Mouse (Mus musculus) embryonic facial prominence, embryonic 11.5 days (tissue): Measurements from ENCODE around the gene Ifitm5. TPM values are rescaled to one million over a fixed set of nuclear protein-coding genes. Genes with fewer than 3 reads are reported as not detected.

ENCODE experiments used
- ATAC-seq: fragments of 200-750 bp; cut with Nextera tagmentation; replicated peaks from 2 replicates; pipeline ENCODE4 v1.8.0; 2017; ENCODE audit warnings: low read depth; ENCODE audit not compliant: insufficient number of reproducible peaks, low FRiP score, low TSS enrichment
- DNase-seq: peaks from one replicate; pipeline ENCODE4 v3.0.0-alpha.2; 2015; ENCODE audit warnings: low spot score
- H3K27ac ChIP-seq: fragments of 300-500 bp; sonication (generic); replicated peaks from 2 replicates; pipeline ENCODE4 v1.5.1; 2014; ENCODE audit warnings: mild to moderate bottlenecking, low read depth, low read length, control low read depth
- H3K27me3 ChIP-seq: fragments of 300-500 bp; sonication (generic); 2 replicates; pipeline ENCODE4 v1.6.1; 2014; ENCODE audit warnings: mild to moderate bottlenecking, low read length, moderate library complexity, mixed read lengths; ENCODE audit not compliant: control insufficient read depth, insufficient read depth
- H3K36me3 ChIP-seq: fragments of 300-500 bp; sonication (generic); replicated peaks from 2 replicates; pipeline ENCODE4 v1.6.1; 2014; ENCODE audit warnings: low read depth, mild to moderate bottlenecking, low read length, moderate library complexity, mixed read lengths; ENCODE audit not compliant: control insufficient read depth, insufficient read depth
- H3K4me1 ChIP-seq: fragments of 300-500 bp; sonication (generic); 2 replicates; pipeline ENCODE4 v1.6.1; 2014; ENCODE audit warnings: low read length, mixed read lengths; ENCODE audit not compliant: control insufficient read depth, insufficient read depth
- H3K4me2 ChIP-seq: fragments of 300-500 bp; sonication (generic); 2 replicates; pipeline ENCODE4 v1.6.1; 2014; ENCODE audit warnings: low read depth, mild to moderate bottlenecking, control low read depth, low read length, moderate library complexity
- H3K4me3 ChIP-seq: fragments of 300-500 bp; sonication (generic); 2 replicates; pipeline ENCODE4 v1.5.1; 2014; ENCODE audit warnings: low read depth, low read length, control low read depth
- H3K9ac ChIP-seq: fragments of 300-500 bp; sonication (generic); replicated peaks from 2 replicates; pipeline ENCODE4 v1.6.1; 2014; ENCODE audit warnings: mild to moderate bottlenecking, control low read depth, low read length
- H3K9me3 ChIP-seq: fragments of 300-500 bp; sonication (generic); replicated peaks from 2 replicates; pipeline ENCODE4 v1.6.1; 2016; ENCODE audit warnings: mild to moderate bottlenecking, low read length, inconsistent platforms, mixed read lengths; ENCODE audit not compliant: control insufficient read depth
- WGBS: fragments of 180-500 bp; shearing (Covaris S2); extraction: QIAGEN DNeasy Blood & Tissue Kit; methylation state at CpG from one replicate; pipeline ENCODE4 v1.1.7; 2014; 5-methylcytosine and 5-hydroxymethylcytosine counted together
- polyA plus RNA-seq: library from polyadenylated mRNA; unstranded; fragments of >200 nt; fragmentation: Nextera tagmentation; extraction: Ambion mirVana; gene quantifications from 2 replicates; pipeline ENCODE4 v1.2.1, GENCODE M21; 2014

The Ifitm5 gene
- 0.38 and 0.78 TPM in 2 replicates for polyA plus RNA-seq

DNA sequence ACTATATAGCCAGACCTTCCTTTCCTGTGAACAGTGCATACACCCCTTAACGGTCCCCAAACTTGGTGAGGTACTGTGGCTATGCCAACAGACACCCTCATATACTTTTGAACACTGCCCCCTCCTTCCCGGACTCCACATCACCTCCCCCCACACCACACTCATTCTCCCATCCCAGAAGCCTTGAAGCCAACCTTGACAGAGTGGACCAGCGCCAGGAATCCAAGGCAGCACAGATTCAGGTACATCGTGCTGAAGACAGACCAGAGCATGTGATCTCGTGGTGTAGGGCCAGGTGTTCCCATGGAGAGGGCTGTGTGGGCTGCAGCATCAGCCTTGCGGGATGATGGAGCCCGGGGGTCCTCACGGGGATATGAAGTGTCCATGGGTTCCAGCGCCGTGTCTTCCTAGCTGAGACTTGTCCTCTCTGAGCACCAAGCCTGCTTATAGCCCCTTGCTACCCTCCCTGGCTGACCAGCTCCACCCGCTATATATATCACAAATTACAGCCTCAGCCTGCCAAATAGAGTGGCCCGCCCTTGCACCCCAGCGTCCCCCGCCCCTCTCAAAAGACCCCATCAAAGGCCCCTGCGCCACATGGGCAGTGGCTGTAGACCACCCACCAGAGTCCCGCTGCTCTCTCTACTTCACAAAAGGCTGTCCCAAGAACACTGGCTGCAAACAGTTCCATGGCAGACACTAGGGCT lies at the start of gene Ifitm5:
Gene Ifitm5, minus strand, starts transcription at position 468 of the 707 bp plus-strand sequence.
- H3K4me2 ChIP-seq = no peak within 1 kb of the TSS
- H3K27ac ChIP-seq = no peak within 1 kb of the TSS
- DNase-seq (no peak), ATAC-seq (no peak)
- peaks cover 3% of the 10 kb centered on the region for H3K4me1 ChIP-seq
- H3K9me3 ChIP-seq = no peaks in the 10 kb centered on the region
- no peak within 1 kb of the TSS for H3K9ac ChIP-seq
- WGBS = 88% methylated on average over 16 of the region's 16 CpGs
- H3K36me3 ChIP-seq = no peaks in the 10 kb centered on the region; the same call in 1 of the 2 replicates
- H3K27me3 ChIP-seq = no peaks in the 10 kb centered on the region
- no peak within 1 kb of the TSS for H3K4me3 ChIP-seq

DNA sequence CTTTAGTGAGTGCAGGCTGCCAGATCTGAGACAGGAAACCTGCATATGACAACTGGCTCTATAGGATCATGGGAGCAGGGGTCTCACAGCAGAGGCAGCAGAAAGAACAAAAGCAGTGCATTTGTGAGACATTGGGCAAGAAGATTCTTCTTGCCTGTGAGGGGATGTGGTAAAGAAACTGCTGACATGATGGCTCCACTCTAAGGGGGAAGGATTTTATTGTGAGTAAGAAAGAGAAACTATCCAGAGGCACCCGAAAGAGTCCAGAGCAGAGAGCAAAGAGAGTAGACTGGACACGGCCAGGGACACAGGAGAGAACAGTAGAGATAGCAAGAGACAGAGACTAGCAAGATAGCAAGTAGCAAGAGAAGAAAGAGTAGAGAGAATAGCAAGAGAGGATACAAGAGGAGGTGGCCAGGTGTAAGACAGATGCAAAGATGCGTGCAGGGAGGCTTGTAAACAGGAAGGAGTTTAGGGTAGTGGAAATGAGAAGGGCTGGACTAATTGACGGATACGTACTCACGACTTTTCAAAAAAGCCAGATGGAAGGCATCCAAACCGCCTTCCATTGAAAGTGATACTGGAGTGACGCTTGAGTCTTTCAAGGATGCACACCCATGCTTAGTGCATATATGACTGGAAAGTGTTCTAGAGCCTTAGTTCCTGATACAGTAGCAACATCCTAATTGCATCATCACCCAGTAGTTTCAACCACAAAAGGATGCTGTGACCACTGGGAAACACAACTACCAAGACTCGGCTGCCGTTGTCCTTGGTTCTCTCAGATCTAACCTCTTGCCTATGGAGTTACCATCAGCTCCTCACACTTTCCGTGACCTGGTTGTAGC lies 49.0 kb upstream of the Ifitm5 start:
- no peak for ATAC-seq
- Histone ChIP-seq H3K4me2 (no peak overlapping the region), H3K36me3 (no peaks in the 10 kb centered on the region), H3K27ac (no peak overlapping the region), H3K4me3 (no peak overlapping the region), H3K9me3 (no peaks in the 10 kb centered on the region), H3K27me3 (no peaks in the 10 kb centered on the region), H3K4me1 (no peaks in the 10 kb centered on the region), H3K9ac (no peak overlapping the region)
- 90% methylated on average over 11 of the region's 11 CpGs for WGBS
- no peak for DNase-seq

DNA sequence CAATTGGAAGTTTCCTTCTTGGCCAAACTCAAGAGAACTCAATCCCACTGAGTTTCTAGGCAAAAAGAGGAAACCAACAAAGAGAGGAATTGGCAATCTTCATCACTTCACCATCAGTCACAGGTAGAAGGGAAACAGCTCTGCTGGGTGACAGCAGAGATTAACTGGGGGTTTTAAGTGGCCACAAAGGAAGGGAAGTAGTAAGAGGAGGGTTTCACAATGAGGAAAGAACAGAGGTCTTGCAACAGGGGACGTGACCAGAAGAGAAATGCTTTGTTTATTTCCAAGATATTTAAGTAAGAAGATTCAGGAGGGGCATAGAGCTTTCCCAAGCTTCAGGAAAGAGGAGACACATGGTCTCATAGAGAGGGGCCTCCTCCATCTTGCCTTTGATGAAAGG lies 47.7 kb upstream of the Ifitm5 start:
- no peaks in the 10 kb centered on the region for H3K9me3 ChIP-seq
- H3K36me3 ChIP-seq = no peaks in the 10 kb centered on the region
- no peak overlapping the region for H3K9ac ChIP-seq
- no peaks in the 10 kb centered on the region for H3K4me1 ChIP-seq
- no peaks in the 10 kb centered on the region for H3K27me3 ChIP-seq
- H3K4me3 ChIP-seq = no peak overlapping the region
- WGBS = 52% methylated on average over 1 of the region's 1 CpGs
- ATAC-seq (no peak), DNase-seq (no peak)
- no peak overlapping the region for H3K27ac ChIP-seq
- no peak overlapping the region for H3K4me2 ChIP-seq

- H3K36me3 ChIP-seq = no peaks in the 10 kb centered on the region
- no peak overlapping the region for H3K4me2 ChIP-seq
- H3K27me3 ChIP-seq = no peaks in the 10 kb centered on the region
- WGBS = 89% methylated on average over 14 of the region's 14 CpGs
- no peaks in the 10 kb centered on the region for H3K9me3 ChIP-seq
- H3K4me1 ChIP-seq = no peaks in the 10 kb centered on the region
- H3K27ac ChIP-seq = no peak overlapping the region
- ATAC-seq (no peak), DNase-seq (no peak)
- no peak overlapping the region for H3K9ac ChIP-seq
- no peak overlapping the region for H3K4me3 ChIP-seq
Measured at GRCm38 (mm10) chr7:140991117-140991689, 41.1 kb upstream of the Ifitm5 start.

- Histone ChIP-seq H3K4me3 (no peak overlapping the region), H3K4me2 (no peak overlapping the region), H3K9me3 (no peaks in the 10 kb centered on the region), H3K27me3 (no peaks in the 10 kb centered on the region), H3K9ac (no peak overlapping the region), H3K4me1 (no peaks in the 10 kb centered on the region), H3K27ac (no peak overlapping the region), H3K36me3 (no peaks in the 10 kb centered on the region)
- 64% methylated on average over 5 of the region's 5 CpGs for WGBS
- DNase-seq (no peak), ATAC-seq (no peak)
Measured at GRCm38 (mm10) chr7:140990622-140991021, 40.5 kb upstream of the Ifitm5 start.

GRCm38 (mm10) chr7:140990185-140990584 lies 40.1 kb upstream of the Ifitm5 start:
- no peak overlapping the region for H3K27ac ChIP-seq
- H3K4me2 ChIP-seq = no peak overlapping the region
- DNase-seq (no peak), ATAC-seq (no peak)
- H3K4me3 ChIP-seq = no peak overlapping the region
- no peaks in the 10 kb centered on the region for H3K9me3 ChIP-seq
- no peaks in the 10 kb centered on the region for H3K36me3 ChIP-seq
- H3K4me1 ChIP-seq = no peaks in the 10 kb centered on the region
- no peak overlapping the region for H3K9ac ChIP-seq
- no peaks in the 10 kb centered on the region for H3K27me3 ChIP-seq
- 49% methylated on average over 6 of the region's 6 CpGs for WGBS

DNA sequence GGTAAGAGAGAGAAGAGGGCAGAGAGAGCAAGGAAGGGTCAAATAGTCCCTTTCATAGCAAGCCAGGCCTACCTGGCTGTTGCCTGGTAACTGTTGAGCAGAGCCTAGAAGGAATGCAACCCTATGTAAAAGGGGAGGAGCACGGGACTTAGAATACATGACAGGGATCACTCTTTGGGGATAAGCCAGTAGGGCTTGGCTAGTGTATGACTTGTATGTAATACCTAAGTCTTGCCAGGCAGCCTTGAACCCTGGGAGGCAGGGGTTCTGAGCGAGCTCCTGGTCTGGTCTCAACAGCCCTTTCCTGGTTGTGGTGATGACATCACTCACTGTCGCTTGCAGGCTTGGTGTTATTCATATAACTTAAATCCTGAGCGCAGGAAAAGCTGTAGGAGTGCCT lies 38.9 kb upstream of the Ifitm5 start:
- H3K4me1 ChIP-seq = no peaks in the 10 kb centered on the region
- WGBS = 80% methylated on average over 4 of the region's 4 CpGs
- H3K4me2 ChIP-seq = no peak overlapping the region
- no peaks in the 10 kb centered on the region for H3K9me3 ChIP-seq
- H3K36me3 ChIP-seq = no peaks in the 10 kb centered on the region
- ATAC-seq (no peak), DNase-seq (no peak)
- no peaks in the 10 kb centered on the region for H3K27me3 ChIP-seq
- H3K9ac ChIP-seq = no peak overlapping the region
- no peak overlapping the region for H3K4me3 ChIP-seq
- no peak overlapping the region for H3K27ac ChIP-seq
